Comparison of ENCODE assay signal across 17 mouse cellular contexts in genomic region chr3:151896320-151896719, GRCm38 (mm10). TPM values are rescaled to one million over a fixed set of nuclear protein-coding genes. Genes with fewer than 3 reads are reported as not detected.
"Had no signal": no experiment of that assay in that cellular context is flagged by ENCODE, and none has a peak within 500 bp of the region (broad histone marks: within the 10 kb centered on the region; RNA-seq: fewer than 3 reads in every experiment).

No protein-coding gene starts in this region.

- H3K27ac ChIP-seq: neural tube, embryonic 12.5 days; neural tube, embryonic 13.5 days; neural tube, embryonic 15.5 days; stomach, embryonic 15.5 days; stomach, postnatal 0 days had no signal

- H3K9me3 ChIP-seq: neural tube, embryonic 12.5 days; neural tube, embryonic 13.5 days; neural tube, embryonic 15.5 days; stomach, embryonic 15.5 days had no signal

- H3K9ac ChIP-seq: neural tube, embryonic 12.5 days; neural tube, embryonic 13.5 days; neural tube, embryonic 15.5 days; stomach, embryonic 15.5 days had no signal

- DNase-seq: right cerebral cortex, adult 18-20 months; right cerebral cortex, postnatal 14 days; right cerebral cortex, postnatal 25 days; right cerebral cortex, postnatal 4 days; spleen, adult 18-20 months; thymus, adult 18-20 months; thymus, adult 2 months; thymus, postnatal 14 days; thymus, postnatal 25 days; thymus, postnatal 36 days; thymus, postnatal 4 days had no signal

- H3K4me1 ChIP-seq: neural tube, embryonic 12.5 days had no signal

- H3K4me2 ChIP-seq: neural tube, embryonic 12.5 days; neural tube, embryonic 13.5 days; neural tube, embryonic 15.5 days; stomach, embryonic 15.5 days had no signal

- H3K27me3 ChIP-seq: neural tube, embryonic 12.5 days; neural tube, embryonic 13.5 days; neural tube, embryonic 15.5 days; stomach, embryonic 15.5 days had no signal

- H3K36me3 ChIP-seq: neural tube, embryonic 12.5 days; neural tube, embryonic 13.5 days; neural tube, embryonic 15.5 days; stomach, embryonic 15.5 days had no signal

- H3K4me3 ChIP-seq: neural tube, embryonic 12.5 days; neural tube, embryonic 13.5 days; neural tube, embryonic 15.5 days; stomach, embryonic 15.5 days had no signal

RNA-seq across cellular contexts. Expression of gene Ptgfr, which starts 58.9 kb away (rescaled TPM):
- total RNA-seq: neutrophil, adult 5-6 weeks had no signal
